Mouse (Mus musculus): Measurements from ENCODE around the gene Lmln.

The Lmln gene

DNA sequence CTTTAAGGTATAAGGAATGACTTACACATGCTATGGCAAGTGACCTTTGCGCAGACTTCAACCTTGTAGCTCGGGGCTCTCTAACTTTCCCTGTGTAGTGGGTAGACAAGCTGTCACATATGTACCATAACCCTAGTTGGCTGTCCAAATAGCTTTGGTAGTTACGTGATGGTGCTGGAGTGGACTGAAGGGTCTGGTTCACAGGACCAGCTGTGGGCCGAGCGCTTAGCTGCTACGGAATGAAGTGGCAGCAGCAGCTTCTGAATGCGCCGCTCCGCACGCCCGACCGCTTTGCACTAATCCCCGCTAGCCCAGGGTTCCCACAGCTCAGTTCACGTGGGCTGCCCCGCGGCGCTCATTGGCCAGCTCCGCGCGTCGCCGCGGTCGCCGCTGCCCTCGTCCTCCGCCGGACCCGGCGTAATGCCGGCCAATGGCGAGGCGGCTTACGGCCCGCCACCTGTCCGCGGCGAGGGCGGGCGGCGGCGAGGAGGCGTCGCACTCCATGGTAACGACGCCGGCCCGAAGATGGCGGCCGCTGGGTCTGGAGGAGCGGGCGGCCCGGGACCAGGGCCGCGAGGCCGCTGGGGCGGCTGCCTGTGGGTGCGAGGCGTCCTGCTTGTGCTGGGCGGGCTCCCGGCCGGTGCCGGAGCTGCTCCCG lies at the start of gene Lmln:
Gene Lmln (plus strand): TSS at position 498 of the 658 bp plus-strand sequence.
- no peak for TF ChIP-seq GATA4 (IDR thresholded peaks at IDR 0.05; ENCODE audit: insufficient replicate concordance, low read length)

DNA sequence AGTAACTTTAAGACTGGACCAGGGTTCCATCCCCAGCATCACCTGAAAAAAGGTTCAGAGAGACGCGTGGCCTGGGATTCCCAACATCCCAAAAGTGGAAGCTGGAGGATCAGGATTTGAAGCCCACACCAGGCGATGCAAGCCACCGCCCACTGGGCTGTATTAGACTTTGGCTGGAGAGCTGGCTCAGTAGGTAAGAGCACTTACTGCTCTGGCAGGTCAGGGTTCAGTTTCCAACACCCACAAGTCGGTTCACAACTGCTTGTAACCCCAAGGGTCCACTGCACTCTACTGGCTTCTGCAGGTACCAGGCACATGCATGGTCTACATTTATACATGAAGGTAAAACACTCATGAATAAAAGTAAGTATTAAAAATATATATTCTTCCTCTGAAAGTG lies 48.5 kb upstream of the Lmln start:
- TF ChIP-seq GATA4 (IDR thresholded peaks at IDR 0.05; ENCODE audit: insufficient replicate concordance, low read length) = no peak

DNA sequence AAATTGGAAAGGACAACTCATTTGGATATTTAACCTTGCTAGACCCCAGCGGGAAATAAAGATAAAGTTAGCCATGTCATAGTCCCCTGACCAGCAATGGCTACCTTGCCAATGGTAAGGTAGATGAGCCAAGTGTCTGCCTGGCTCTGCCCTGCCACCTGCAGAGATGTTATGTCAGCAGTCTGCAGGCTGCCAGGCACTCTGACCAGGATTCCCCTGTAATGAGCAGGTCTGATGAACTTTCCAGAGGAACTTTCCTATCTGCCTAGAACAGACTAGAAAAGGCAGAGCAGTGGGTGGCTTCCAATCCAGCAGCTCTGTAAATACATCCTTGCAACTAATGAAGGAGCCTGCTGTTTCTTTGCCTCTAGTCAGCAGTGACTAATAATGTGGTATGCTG lies 47.4 kb upstream of the Lmln start:
- no peak for TF ChIP-seq GATA4 (IDR thresholded peaks at IDR 0.05; ENCODE audit: insufficient replicate concordance, low read length)

DNA sequence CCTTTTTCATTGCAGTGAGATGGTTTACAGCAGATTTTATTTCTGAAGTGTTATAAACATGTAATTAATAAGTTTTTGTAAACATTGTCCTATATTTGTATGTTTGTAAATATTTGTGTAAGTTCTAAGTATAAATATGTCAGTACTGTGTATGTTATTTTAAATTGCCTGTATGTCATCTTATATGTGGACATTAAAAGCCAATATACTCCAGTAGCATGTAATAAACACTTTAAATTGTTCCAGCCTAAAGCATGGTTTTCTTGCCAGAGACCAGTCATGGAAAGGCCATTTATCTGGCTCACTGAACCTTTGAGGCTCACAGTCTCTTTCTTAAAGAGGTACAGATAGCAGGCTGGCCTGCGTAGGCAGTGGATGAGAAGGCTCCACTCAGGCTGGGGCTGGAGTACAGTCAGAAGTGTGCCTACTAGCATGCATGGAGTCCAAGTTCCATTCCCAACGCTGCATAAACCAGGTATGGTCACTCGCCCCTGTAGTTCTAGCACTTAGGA lies 46.9 kb upstream of the Lmln start:
- TF ChIP-seq GATA4 (IDR thresholded peaks at IDR 0.05; ENCODE audit: insufficient replicate concordance, low read length) = no peak

DNA sequence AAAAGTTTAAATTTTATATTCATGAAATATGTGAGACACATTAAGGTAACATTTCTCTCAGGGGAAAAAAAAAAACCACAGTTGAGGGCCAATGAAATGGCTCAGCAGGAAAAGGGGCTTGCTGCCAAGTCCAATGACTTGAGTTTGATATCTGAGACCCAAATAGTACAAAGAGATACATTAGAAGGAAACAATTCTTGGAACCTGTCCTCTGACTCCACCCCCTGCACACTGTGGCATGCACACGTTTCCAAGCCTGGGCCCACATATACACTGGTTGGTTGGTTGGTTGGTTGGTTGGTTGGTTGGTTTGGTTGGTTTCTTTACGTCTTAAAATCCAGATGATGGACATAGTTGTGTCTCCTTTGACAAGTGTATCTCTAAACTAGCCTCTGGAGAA lies 46.3 kb upstream of the Lmln start:
- TF ChIP-seq GATA4 (IDR thresholded peaks at IDR 0.05; ENCODE audit: insufficient replicate concordance, low read length) = no peak

DNA sequence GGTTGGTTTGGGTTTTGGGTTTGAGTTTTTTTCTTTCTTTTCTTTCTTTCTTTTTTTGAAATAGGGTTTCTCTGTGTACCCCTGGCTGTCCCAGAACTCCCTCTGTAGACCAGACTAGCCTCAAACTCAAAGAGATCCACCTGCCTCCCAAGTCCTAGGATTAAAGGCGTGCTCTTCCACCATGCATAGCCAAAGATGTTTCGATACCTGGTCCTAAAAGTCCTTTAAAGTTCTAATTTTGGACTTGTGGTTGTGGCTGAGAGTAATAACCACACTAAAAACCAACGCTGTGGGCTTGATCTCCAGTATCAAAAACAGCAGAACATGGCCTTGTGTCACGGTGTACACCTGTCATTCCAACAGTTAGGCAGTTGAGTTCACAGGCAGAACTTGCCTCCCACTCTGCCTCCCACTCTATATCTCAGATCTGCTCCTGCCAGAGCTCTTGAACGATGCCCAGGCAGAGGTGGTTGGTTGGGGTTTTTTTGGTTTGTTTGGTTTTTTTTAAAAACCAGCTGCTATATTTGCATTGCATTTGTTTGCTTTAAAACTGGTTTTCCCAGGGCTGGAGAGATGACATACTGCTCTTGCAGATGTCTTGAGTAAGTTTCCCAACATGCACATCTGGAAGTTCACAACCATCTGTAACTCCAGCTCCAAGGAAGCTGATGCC lies 44.5 kb upstream of the Lmln start:
- TF ChIP-seq GATA4 (IDR thresholded peaks at IDR 0.05; ENCODE audit: insufficient replicate concordance, low read length) = no peak

DNA sequence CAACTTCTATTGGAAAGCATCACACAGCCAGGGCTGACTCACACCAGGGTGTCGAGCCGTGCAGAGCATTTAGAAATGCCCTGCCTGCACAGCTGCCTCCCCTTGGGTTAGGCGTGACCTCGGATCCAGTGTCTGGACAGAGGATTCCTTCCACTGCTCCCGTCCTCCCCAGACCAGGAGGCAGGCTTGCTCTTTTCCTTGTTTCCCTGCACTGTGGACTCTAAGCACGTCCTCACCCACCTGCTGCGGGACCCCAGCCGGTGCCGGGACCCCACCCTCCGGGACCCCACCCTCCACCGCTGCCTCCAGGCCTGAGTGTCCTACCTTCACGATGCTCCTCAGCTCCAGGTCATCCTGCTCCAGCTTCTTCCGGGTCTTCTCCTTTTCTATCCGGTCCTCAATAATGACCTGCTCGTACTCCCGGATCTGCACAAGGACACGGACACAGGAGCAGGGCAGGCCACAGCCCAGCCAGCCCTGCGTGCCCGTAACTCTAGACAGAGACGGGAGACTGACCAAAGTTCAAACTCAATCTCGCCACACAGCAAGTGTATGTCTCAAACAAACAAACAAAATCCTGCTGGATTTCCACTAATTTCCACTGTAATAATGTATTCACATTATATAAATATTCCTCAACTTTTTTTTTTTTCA lies 43.1 kb upstream of the Lmln start:
- TF ChIP-seq GATA4 (IDR thresholded peaks at IDR 0.05; ENCODE audit: insufficient replicate concordance, low read length) = no peak

DNA sequence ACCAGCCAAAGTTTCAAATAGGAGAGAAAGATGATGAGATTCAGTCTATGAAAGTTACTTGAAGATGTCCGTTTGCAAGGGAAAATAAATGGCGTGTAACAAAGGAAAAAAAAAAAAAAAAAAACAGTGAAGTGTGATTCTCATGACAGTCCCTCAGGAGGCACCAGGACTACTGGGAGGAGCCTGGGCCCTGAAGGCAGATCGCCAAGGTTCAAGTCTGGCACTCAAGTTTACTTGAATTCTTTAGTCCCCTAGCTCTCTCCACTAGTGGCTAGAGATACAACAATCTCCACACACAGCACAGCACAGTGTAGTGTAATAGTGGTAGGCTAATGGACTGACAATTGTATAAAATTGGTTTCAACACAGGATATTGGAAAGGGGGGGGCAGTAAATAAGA lies 40.9 kb upstream of the Lmln start:
- no peak for TF ChIP-seq GATA4 (IDR thresholded peaks at IDR 0.05; ENCODE audit: insufficient replicate concordance, low read length)

DNA sequence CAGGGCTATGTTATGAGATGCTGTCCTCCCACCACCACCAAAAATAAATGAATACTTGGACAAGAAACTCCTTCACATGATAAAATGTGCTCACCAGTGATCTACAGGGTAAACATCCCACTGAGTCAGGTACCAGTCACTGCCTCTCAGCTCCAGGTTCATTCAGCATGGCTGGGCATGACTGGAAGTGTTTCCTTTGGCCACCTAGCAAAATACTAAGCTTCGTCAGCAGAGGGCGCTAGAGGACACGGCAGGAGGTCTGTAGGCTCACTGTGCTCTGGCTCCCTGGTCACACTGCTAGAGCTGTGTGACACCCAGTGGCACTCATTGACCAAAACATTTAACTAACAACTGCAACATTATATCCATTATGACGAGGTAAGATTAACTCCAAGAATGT lies 38.6 kb upstream of the Lmln start:
- no peak for TF ChIP-seq GATA4 (IDR thresholded peaks at IDR 0.05; ENCODE audit: insufficient replicate concordance, low read length)

DNA sequence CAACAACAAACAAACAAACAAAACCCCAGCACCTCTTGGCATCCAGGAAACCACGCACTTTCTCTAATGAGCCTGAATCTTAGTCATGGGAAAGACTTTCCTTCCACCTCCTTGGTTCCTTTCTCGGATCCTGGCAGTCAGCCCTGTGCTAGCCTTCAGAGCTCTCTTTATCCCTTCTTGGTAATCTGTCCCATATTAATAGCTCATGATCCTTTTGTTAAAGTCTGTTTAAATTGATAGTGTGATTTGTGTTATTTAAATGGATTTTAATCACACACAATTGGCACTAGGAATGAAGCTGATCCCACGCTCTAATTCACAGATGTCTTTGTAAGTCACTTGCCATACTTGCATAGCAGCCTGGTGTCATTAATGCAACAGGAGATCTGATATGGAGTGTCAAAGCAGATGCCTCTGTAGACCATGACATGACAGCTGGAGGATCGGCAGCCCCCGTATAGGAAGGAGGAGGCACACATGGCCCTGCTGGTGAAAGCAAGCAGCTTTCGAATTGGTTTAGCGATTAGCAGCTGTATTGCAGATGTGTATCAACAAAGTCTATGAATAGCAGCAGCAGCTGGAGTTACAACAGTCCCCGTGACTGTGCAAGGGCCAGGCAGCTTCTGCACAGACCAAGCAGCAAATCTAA lies 37.7 kb upstream of the Lmln start:
- no peak for TF ChIP-seq GATA4 (IDR thresholded peaks at IDR 0.05; ENCODE audit: insufficient replicate concordance, low read length)

DNA sequence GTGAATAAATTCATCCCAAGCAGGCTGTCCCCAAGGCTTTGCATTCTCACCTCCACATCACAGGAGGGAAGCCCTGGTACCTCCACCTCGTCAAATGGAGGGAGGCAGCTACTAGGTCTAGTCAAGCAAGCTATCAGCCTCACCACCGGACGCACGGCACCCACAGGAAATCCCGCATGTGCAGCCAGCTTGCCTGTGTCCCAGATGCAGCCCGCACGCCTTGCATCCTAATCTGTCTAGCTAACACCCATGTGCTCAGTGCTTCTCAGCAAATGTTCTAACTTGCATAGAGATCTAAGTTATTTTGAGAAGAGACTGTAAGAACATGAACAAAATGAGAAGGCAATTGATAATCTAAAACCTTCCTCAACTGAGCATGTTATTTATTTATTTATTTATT lies 36.0 kb upstream of the Lmln start:
- no peak for TF ChIP-seq GATA4 (IDR thresholded peaks at IDR 0.05; ENCODE audit: insufficient replicate concordance, low read length)

DNA sequence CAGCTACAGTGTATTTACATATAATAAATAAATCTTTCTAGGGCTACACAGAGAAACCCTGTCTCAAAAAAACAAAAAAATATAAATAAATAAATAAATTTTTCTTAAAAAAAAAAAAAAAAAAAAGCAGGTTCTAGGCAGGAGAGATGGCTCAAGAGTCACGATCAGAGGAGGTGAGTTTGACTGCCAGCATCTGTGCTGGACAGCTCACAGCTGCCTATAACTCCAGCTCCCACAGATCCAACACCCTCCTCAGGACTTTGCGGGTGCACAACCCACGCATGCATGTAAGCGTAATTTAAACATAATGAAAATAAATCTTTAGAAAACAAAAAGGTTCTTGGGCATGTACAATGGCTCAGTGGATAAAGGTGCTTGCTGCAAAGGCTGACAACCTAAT lies 26.3 kb upstream of the Lmln start:
- no peak for TF ChIP-seq GATA4 (IDR thresholded peaks at IDR 0.05; ENCODE audit: insufficient replicate concordance, low read length)

DNA sequence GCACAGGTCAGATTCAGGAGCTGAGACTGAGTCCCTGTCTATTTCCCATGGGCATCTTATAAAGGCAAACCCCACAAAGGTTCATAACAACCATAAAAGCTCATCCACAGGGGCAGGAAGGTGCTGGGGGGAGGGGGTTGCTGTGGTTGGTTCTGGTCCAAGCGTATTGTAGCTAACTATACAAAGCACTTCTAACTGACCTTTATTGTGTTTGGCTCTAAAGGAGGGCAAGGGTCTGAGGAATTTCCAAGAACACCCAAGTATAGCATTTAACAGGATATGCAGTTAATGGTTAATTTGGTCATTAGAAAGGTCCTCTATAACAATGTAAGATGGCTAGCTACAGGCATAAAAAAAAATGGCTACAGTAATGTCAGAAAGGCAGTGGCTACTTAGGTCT lies 19.6 kb upstream of the Lmln start:
- TF ChIP-seq GATA4 (IDR thresholded peaks at IDR 0.05; ENCODE audit: insufficient replicate concordance, low read length) = no peak

DNA sequence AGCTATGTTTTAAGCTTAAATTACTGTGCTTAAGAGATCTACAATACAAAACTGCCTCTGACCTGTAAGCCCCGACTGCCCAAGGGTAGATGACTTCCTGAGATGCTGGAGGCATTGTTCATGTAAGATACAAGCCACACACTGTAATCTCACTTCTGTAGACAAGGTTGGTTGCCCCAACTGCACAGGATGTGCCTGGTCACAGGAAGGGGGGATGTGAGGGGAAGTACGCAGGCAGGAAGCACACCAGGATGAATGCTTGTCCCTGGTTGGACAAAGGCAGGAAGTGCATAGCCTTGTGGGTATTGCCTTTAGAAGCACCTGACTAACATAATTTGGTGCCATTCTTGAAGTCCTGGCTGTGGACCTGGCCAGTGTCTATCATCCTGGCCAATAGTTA lies 19.1 kb upstream of the Lmln start:
- no peak for TF ChIP-seq GATA4 (IDR thresholded peaks at IDR 0.05; ENCODE audit: insufficient replicate concordance, low read length)

DNA sequence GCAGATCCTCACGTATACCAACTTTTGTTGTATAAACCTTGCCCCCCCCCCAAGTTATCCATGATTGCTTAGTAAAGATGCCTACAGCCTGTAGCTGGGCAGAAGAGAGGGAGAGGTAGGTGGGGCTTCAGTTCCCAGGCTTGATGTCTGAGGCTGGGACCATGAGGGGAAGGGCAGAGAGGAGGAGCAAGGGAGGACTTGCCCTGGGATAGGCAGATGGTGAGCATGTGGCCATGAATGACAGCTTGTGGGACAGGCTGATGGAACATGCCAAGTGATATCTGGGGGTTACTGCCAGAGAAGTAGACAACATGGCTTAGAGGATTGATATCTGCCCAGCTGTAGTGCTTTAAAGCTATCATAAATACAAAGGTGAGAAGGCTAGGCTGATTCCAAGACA lies 14.3 kb upstream of the Lmln start:
- no peak for TF ChIP-seq GATA4 (IDR thresholded peaks at IDR 0.05; ENCODE audit: insufficient replicate concordance, low read length)

DNA sequence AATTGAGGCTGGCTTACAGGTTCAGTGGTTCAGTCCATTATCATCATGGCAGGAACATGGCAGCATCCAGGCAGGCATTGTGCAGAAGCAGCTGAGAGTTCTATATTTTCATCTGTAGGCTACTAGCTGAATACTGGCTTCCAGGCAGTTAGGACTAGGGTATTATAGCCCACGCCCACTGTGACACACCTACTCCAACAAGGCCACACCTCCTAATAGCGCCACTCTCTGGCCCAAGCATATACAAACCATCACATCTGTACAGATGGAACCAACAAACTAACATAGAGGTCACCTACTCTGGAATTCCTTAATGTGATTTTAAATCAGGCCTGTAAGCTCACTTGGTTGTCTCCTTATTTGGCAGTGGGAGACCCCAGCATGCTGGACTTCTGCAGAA lies 13.6 kb upstream of the Lmln start:
- TF ChIP-seq GATA4 (IDR thresholded peaks at IDR 0.05; ENCODE audit: insufficient replicate concordance, low read length) = no peak

Data from liver, adult (tissue).